Mouse (Mus musculus): Measurements from ENCODE around the gene Olfr1373.

GRCm38 (mm10) chr11:52122045-52122444, 23.3 kb downstream of the Olfr1373 start:
- TF ChIP-seq HCFC1 (IDR thresholded peaks at IDR 0.05; ENCODE audit: borderline replicate concordance, insufficient read depth, low read length) (no peak), ZNF384 (IDR thresholded peaks at IDR 0.05; ENCODE audit: low read depth, low read length) (no peak), MAFK (IDR thresholded peaks at IDR 0.05; ENCODE audit: insufficient read depth, low read depth, low read length) (no peak), ZC3H11A (IDR thresholded peaks at IDR 0.05; ENCODE audit: borderline replicate concordance, low read depth, low read length) (no peak)

Data from ES-E14 (cell line).